Mouse (Mus musculus): ENCODE measurements around the gene Mast4. TPM values are rescaled to one million over a fixed set of nuclear protein-coding genes. Genes with fewer than 3 reads are reported as not detected.

The Mast4 gene
- total RNA-seq, 2 experiments from 2014 or later = 48.4 to 58.4 TPM

- DNase-seq (ENCODE audit: low spot score in 2 of 2) = no peak
Measured at GRCm38 (mm10) chr13:102818287-102818686, 516.0 kb downstream of the Mast4 start.

GRCm38 (mm10) chr13:102816689-102817088 is 517.6 kb downstream of the Mast4 start:
- DNase-seq (ENCODE audit: low spot score in 2 of 2) = no peak

DNA sequence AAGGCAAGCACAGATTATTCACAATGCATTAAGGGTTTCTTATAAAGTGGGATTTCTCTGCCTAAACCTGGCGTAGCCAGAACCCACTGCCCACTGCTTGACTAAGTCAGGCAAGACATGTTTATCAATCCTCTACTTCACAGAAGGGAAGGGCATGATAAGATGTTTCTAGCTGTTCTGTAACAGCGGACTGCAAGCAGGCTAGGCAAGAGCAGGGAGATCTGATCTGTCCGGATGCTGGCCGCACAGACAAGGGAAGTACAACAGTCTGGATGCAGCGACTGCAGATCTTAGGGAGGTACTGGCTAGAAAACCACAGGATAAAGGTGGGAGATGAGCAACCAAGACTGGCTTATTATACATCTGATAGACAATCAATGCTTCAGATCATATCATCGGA is 519.1 kb downstream of the Mast4 start:
- DNase-seq (ENCODE audit: low spot score in 2 of 2) = no peak

DNA sequence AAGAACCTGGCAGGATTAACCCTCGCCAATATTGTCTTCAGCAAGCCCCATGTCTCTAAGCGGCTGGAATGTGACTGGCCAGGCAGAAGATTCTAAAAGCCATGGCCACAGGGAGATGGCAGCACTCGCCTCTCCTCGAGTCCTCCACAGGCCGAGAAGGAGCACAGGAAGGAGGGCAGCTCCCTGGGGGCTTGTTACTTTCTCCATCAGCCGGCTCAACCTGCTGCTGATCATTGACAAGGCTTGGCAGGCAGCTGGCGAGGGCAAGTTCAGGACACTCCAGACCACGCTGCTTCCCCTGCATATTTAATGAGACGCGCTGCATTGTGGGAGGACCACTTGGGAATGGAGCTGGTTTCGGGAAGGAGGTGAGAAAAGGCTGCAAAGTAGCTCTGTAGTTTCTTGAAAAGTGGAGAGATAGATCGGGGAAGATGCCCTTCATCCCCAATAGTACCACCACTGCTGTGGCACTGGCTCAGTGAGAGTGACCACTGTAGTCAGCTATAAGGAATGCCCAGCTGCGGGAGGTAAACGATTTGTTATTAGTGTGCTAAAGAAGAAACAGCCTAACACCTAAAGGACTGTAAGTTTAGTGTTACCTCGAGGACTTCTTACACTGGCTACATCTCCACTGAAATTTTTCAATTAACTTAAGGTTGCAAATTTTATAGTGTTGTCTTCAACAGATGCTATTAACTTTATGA is 523.0 kb downstream of the Mast4 start:
- peak; percentile 39 to 55 for DNase-seq (ENCODE audit: low spot score in 2 of 2)

GRCm38 (mm10) chr13:102806652-102807051 is 527.6 kb downstream of the Mast4 start:
- no peak for DNase-seq (ENCODE audit: low spot score in 2 of 2)

GRCm38 (mm10) chr13:102805190-102805589 is 529.1 kb downstream of the Mast4 start:
- DNase-seq (ENCODE audit: low spot score in 2 of 2) = no peak

- DNase-seq (ENCODE audit: low spot score in 2 of 2) = no peak
Measured at GRCm38 (mm10) chr13:102803206-102803605, 531.1 kb downstream of the Mast4 start.

GRCm38 (mm10) chr13:102792157-102792556 is 542.1 kb downstream of the Mast4 start:
- no peak for DNase-seq (ENCODE audit: low spot score in 2 of 2)

DNA sequence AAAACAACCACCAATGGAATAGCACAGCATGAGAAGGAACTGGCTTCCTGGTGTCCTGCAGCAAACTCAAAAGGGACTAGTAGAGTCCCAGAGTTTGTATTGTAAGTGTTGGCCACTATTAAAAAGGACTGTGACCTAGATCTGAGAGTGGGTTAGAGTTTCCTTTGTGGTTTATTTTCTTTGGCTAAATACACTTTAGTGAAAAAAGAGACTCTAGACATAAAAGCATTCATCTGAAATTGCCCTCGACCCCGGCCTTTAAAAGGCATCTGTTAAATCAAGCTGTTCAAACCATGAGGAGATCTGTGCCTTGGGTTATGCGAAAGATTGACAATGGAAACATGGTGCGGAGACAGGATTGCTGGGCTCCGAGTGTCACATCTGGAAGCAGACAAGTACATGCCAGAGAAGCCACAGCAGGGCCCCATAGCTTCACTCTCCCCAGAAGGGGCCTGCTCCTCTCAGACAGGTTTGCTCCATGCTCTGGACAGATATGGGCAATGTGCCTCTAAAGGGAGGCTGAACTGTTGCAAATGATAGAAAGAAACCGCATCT is 543.6 kb downstream of the Mast4 start:
- DNase-seq (ENCODE audit: low spot score in 2 of 2) = no peak

- DNase-seq (ENCODE audit: low spot score in 2 of 2) = no peak
Measured at GRCm38 (mm10) chr13:102786666-102787230, 547.5 kb downstream of the Mast4 start.

- no peak for DNase-seq (ENCODE audit: low spot score in 2 of 2)
Measured at GRCm38 (mm10) chr13:102783531-102784310, 550.6 kb downstream of the Mast4 start.

- DNase-seq (ENCODE audit: low spot score in 2 of 2) = no peak
Measured at GRCm38 (mm10) chr13:102779275-102779674, 555.0 kb downstream of the Mast4 start.

GRCm38 (mm10) chr13:102778859-102779258 is 555.4 kb downstream of the Mast4 start:
- no peak for DNase-seq (ENCODE audit: low spot score in 2 of 2)

- no peak for DNase-seq (ENCODE audit: low spot score in 2 of 2)
Measured at GRCm38 (mm10) chr13:102775506-102775905, 558.8 kb downstream of the Mast4 start.

- no peak for DNase-seq (ENCODE audit: low spot score in 2 of 2)
Measured at GRCm38 (mm10) chr13:102774786-102775201, 559.5 kb downstream of the Mast4 start.

DNA sequence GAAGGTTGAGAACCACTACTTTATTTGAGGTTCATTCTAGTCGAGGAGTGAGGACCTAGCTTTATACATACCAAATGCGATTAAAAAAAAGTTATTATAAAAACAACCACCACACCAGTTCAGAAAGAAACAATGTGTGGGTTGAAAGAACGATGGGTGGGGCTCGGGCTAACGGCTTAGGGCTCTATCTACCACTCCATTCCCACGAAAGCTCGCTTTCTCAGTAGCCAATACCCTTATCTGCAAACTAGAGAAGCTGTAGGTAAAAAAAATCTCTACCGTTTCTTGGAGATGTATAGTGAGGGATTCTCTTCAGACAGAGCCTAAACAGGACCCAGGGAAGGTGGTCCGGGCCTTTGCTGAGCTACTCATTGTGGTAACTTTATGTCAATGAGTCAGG is 561.1 kb downstream of the Mast4 start:
- no peak for DNase-seq (ENCODE audit: low spot score in 2 of 2)

DNA sequence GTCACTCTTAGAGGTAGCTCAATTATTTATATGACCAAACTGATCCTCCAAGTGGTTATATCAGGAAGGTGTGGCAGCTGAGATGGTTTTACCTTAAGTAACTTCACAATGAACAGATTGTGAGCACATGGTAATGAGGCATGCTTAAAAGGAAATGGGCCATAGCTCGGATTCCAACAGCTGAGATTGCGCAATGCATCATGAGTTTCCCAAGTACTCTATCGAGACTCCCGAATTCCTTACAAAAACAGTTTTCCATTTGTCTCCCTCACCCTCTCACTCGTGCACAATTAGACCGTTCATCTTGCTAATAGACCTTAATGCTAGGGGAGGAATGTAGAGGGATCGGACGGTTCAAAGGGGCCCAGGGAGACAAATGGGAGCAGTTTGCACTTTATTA is 564.1 kb downstream of the Mast4 start:
- DNase-seq (ENCODE audit: low spot score in 2 of 2) = no peak

GRCm38 (mm10) chr13:102768512-102768911 is 565.8 kb downstream of the Mast4 start:
- DNase-seq (ENCODE audit: low spot score in 2 of 2) = peak in 1 of 2 experiments; percentile 43

DNA sequence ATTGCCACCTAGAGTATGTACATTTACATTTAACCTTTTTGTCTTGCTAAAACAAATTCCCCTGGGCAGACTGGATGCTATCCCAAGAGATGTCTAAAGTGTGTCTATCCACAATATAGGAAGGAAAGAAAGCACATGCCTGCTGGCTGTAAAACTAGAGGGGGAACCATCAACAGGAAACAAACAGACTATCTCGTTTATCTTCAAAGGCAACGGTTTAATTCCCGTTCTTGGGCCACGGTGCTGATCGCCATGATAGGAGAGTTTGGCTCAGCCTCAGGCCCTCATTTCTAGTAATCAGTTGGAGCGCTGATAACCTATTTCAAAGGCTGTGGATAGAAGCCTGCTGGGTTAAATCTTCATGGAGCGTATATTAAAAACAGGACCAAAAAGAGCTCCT is 567.2 kb downstream of the Mast4 start:
- no peak for DNase-seq (ENCODE audit: low spot score in 2 of 2)

- DNase-seq (ENCODE audit: low spot score in 2 of 2) = no peak
Measured at GRCm38 (mm10) chr13:102765216-102765615, 569.1 kb downstream of the Mast4 start.

GRCm38 (mm10) chr13:102764218-102764617 is 570.1 kb downstream of the Mast4 start:
- no peak for DNase-seq (ENCODE audit: low spot score in 2 of 2)

- no peak for DNase-seq (ENCODE audit: low spot score in 2 of 2)
Measured at GRCm38 (mm10) chr13:102762203-102762602, 572.1 kb downstream of the Mast4 start.

Data from layer of hippocampus, postnatal 14 days (tissue).